Comparison of ENCODE assay signal across 20 mouse cellular contexts in the genomic region with DNA sequence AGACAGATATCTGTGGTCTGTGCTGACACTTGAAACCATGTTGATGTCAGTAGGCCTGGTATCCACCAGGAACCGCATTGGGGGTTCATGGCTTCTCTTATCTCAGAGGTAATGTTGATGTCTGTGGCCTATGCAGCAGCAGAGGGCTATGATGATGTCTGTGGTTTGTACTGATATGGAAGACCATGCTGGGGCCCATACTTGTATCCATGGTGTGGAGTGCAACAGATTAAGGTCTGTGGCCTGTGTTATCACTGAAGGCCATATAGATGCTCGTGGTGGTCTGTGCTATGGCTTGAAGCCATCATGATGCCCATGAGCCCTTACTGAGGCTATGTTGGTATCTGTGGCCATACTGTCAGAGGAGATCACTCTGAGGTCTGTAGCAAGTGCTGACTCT.
DNase-seq lines count a peak whose midpoint lies in the region; ATAC-seq and TF ChIP-seq lines count a peak whose summit lies in the region.
"Had no signal": no experiment of that assay in that cellular context is flagged by ENCODE, and none has a peak within 500 bp of the region (broad histone marks: within the 10 kb centered on the region; RNA-seq: fewer than 3 reads in every experiment).

No protein-coding gene starts in this region.

- H3K27me3 ChIP-seq in heart, adult 2 months (ENCODE audit: control insufficient read depth, insufficient read depth, low read length), result no peaks in the 10 kb centered on the region
- H3K27me3 ChIP-seq in liver, embryonic 12.5 days (replicated peaks), result no peaks in the 10 kb centered on the region
- no peaks in the 10 kb centered on the region for H3K27me3 ChIP-seq in megakaryocyte, embryonic 14.5 days (replicated peaks)
- H3K27me3 ChIP-seq: heart, embryonic 12.5 days; hindbrain, embryonic 13.5 days; midbrain, embryonic 13.5 days had no signal

- no peak for TF ChIP-seq CTCF in heart, adult 2 months (IDR thresholded peaks at IDR 0.05)

- ATAC-seq in common myeloid progenitor, adult 5-6 weeks (replicated peaks; ENCODE audit: low read depth, poor library complexity, severe bottlenecking), result peak; percentile 98
- ATAC-seq in liver, embryonic 12.5 days, result peak; percentile 98
- ATAC-seq: CD4-positive, CD25-positive, alpha-beta regulatory T cell, adult 4 months; forebrain, embryonic 16.5 days; midbrain, embryonic 13.5 days had no signal

- TF ChIP-seq EP300 in heart, adult 2 months (IDR thresholded peaks at IDR 0.05; ENCODE audit: insufficient read depth, low read depth, low read length), result no peak

- H3K27ac ChIP-seq in heart, adult 2 months, result no peak overlapping the region
- no peak overlapping the region for H3K27ac ChIP-seq in liver, embryonic 12.5 days
- H3K27ac ChIP-seq: hindbrain, embryonic 13.5 days; midbrain, embryonic 13.5 days had no signal

- H3K36me3 ChIP-seq in heart, adult 2 months (ENCODE audit: control insufficient read depth, insufficient read depth, low read length), result no peaks in the 10 kb centered on the region
- no peaks in the 10 kb centered on the region for H3K36me3 ChIP-seq in liver, embryonic 12.5 days
- H3K36me3 ChIP-seq in megakaryocyte, embryonic 14.5 days (replicated peaks; ENCODE audit: low read length), result no peaks in the 10 kb centered on the region
- H3K36me3 ChIP-seq: heart, embryonic 12.5 days; hindbrain, embryonic 13.5 days; midbrain, embryonic 13.5 days had no signal

- no peaks in the 10 kb centered on the region for H3K79me2 ChIP-seq in heart, adult 2 months (replicated peaks; ENCODE audit: control insufficient read depth, insufficient read depth, low read length)

- H3K9ac ChIP-seq in heart, adult 2 months (ENCODE audit: low read depth, low read length), result no peak overlapping the region
- no peak overlapping the region for H3K9ac ChIP-seq in liver, embryonic 12.5 days
- H3K9ac ChIP-seq: heart, embryonic 12.5 days; hindbrain, embryonic 13.5 days; midbrain, embryonic 13.5 days had no signal

- no peak overlapping the region for H3K4me3 ChIP-seq in heart, adult 2 months
- H3K4me3 ChIP-seq in liver, embryonic 12.5 days, result no peak overlapping the region
- peak overlapping the region; percentile 47 for H3K4me3 ChIP-seq in megakaryocyte, embryonic 14.5 days (replicated peaks)
- H3K4me3 ChIP-seq: heart, embryonic 12.5 days; hindbrain, embryonic 13.5 days; midbrain, embryonic 13.5 days had no signal

- DNase-seq in heart, adult 11 months, result peak; percentile 74
- DNase-seq in heart, adult 2 months, result no peak
- no peak for DNase-seq in gastrocnemius, adult 8-10 months (ENCODE audit: low spot score in 2 of 2)
- no peak for DNase-seq in embryo, embryonic 11 days
- no peak for DNase-seq in right cerebral cortex, postnatal 10 days (ENCODE audit: low spot score in 2 of 2)
- DNase-seq: cerebellum, adult 9-11 months; heart, postnatal 14 days; kidney, adult 9 months; kidney, postnatal 36 days; lung, adult 2 months; lung, postnatal 36 days; thymus, adult 18-20 months had no signal

- WGBS in heart, adult 2 months, result 73% methylated on average over 2 of the region's 2 CpGs
- WGBS in liver, embryonic 12.5 days (ENCODE audit: insufficient replicate concordance), result 31% methylated on average over 2 of the region's 2 CpGs

- intact Hi-C loops in heart, adult 2 months (cut with DNase I), result no loop called here

- H3K4me1 ChIP-seq in heart, adult 2 months (ENCODE audit: control insufficient read depth, insufficient read depth, low read length), result no peaks in the 10 kb centered on the region
- H3K4me1 ChIP-seq in liver, embryonic 12.5 days, result peaks cover 11% of the 10 kb centered on the region; the same call in 1 of the 2 replicates
- H3K4me1 ChIP-seq in megakaryocyte, embryonic 14.5 days, result peaks cover 10% of the 10 kb centered on the region
- H3K4me1 ChIP-seq: heart, embryonic 12.5 days; hindbrain, embryonic 13.5 days; midbrain, embryonic 13.5 days had no signal

- no peaks in the 10 kb centered on the region for H3K9me3 ChIP-seq in liver, embryonic 12.5 days (replicated peaks)
- H3K9me3 ChIP-seq in megakaryocyte, embryonic 14.5 days, result peaks cover 3% of the 10 kb centered on the region; the same call in 1 of the 2 replicates
- H3K9me3 ChIP-seq: heart, embryonic 12.5 days; hindbrain, embryonic 13.5 days; midbrain, embryonic 13.5 days had no signal

- no peak for TF ChIP-seq POLR2A in heart, adult 2 months (IDR thresholded peaks at IDR 0.05; ENCODE audit: insufficient read depth, low read depth, low read length)

- no peak overlapping the region for H3K4me2 ChIP-seq in liver, embryonic 12.5 days
- H3K4me2 ChIP-seq: heart, embryonic 12.5 days; hindbrain, embryonic 13.5 days; midbrain, embryonic 13.5 days had no signal
